Mouse (Mus musculus) c-Kit-positive CD71-positive TER-119-negative erythroid progenitor cells, embryonic 14.5 days (primary cell): ENCODE measurements around the gene Abcc1.

Source experiments
- DNase-seq: peaks from one replicate; pipeline ENCODE4 v3.0.0-alpha.2; 2013; ENCODE audit warnings: low read depth

The Abcc1 gene

GRCm38 (mm10) chr16:14376352-14376751, 15.0 kb downstream of the Abcc1 start:
- DNase-seq: no peak

DNA sequence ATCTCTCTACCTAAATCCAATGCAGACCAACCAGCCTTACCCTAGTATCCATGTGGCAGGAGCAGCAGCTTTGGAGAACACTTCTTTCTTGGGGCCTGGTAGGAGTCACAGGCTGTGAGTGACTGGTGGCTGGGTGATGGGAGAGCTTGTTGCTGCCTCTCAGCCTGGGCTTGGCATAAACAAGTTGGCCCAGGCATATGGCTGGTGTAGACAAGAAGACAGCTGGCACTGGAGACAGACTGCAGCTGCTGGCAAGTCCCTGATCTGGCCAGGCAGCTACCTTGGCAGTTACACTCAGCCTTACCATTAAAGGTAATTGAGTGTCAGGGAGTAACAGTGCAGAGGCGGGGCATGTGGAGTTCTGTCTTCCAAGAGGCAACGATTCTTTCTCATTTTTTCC, 16.0 kb downstream of the Abcc1 start:
- no peak for DNase-seq

GRCm38 (mm10) chr16:14378654-14379053, 17.3 kb downstream of the Abcc1 start:
- no peak for DNase-seq

GRCm38 (mm10) chr16:14379888-14380287, 18.5 kb downstream of the Abcc1 start:
- DNase-seq: no peak

GRCm38 (mm10) chr16:14381061-14381665, 19.8 kb downstream of the Abcc1 start:
- DNase-seq: no peak

- no peak for DNase-seq
These were observed 37.9 kb downstream of the Abcc1 start for GRCm38 (mm10) chr16:14399303-14399702.

GRCm38 (mm10) chr16:14403507-14403906, 42.1 kb downstream of the Abcc1 start:
- no peak for DNase-seq

DNA sequence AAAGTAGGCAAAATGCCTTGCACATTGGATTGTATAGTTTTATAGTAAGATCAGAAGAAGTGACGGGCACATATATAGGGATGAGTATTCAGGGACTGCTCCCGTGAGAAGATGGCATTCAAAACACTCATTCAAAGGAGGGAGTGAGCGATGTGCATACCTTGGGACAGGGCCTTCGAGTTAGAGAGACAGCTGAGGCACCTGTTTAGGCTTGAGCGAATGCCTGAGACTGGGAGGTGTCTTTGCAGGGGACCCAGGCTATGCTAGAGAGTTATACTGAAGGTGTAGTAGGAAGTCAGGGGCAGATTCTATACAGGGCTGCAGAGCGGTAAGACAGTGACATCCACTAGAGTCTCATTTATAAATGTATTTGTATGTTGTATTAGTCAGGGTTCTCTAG, 44.3 kb downstream of the Abcc1 start:
- no peak for DNase-seq

DNA sequence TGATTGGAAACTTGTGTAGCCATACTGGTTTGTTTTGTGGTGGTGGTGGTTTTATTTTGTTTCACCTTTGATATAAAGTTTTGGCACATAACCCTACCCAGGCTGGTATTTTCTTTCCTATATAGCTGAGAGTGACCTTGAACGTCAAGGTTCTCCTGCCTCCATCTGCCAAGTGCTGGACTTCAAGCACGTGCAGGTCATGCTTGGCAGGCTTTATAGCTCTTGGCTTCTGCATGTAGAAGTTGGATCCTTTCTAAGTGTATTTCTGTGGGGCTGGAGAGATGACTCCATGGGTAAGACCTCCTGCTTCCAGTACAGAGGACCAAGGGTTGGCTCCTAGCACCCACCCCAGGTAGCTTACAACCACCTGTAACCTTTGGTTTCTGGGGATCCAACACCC, 47.8 kb downstream of the Abcc1 start:
- no peak for DNase-seq

GRCm38 (mm10) chr16:14409776-14410175, 48.4 kb downstream of the Abcc1 start:
- DNase-seq: no peak

DNA sequence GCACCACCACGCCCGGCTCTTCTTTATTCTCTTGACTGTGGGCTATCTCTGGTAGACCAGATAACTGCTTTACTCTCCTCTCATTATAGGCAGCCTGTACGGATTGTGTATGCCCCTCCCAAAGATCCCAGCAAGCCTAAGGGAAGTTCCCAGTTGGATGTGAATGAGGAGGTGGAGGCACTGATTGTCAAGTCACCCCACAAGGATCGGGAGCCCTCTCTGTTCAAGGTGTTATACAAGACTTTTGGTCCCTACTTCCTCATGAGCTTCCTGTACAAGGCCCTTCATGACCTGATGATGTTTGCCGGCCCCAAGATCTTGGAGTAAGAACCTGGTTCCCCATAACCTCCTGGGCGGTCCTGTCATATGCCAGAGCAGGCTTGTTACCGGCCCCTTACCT, 49.3 kb downstream of the Abcc1 start:
- no peak for DNase-seq

DNA sequence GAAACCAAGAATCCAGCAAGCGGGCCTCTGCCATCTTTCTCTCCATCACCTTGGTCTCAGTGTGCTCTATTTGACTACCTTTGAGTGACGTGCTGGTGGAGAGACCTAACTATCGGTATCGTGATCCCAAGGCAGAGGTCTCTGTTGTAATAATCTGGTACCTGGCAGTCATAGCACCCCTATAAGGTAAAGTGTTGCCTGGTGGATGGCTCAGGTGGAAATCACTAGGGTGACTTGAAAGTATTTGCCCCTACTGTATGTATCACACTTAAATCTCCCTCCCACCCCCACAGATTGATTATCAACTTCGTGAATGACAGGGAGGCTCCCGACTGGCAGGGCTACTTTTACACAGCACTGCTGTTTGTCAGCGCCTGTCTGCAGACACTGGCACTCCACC, 49.8 kb downstream of the Abcc1 start:
- no peak for DNase-seq

- DNase-seq: no peak
These were observed 51.2 kb downstream of the Abcc1 start for GRCm38 (mm10) chr16:14412551-14412950.

DNA sequence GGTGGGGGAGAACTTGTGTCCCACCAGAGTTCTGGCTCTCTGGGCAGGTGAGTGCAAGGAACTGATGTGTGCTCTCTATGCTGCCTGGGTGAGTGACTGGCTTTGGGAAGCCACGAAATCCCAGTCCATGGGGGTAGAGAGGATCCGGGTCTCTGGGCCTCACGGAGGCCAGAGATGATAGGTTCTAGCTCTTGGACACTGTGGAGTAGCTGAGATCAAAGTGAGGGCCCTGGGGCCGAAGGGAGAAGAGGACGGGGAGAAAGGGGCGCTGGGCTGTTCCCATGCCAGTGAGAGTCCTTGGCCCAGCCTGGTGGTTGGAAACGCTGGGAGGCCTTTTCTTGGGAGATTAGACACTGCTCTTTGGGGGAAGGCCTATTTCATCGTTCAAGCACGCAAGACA, 53.8 kb downstream of the Abcc1 start:
- DNase-seq: no peak

DNA sequence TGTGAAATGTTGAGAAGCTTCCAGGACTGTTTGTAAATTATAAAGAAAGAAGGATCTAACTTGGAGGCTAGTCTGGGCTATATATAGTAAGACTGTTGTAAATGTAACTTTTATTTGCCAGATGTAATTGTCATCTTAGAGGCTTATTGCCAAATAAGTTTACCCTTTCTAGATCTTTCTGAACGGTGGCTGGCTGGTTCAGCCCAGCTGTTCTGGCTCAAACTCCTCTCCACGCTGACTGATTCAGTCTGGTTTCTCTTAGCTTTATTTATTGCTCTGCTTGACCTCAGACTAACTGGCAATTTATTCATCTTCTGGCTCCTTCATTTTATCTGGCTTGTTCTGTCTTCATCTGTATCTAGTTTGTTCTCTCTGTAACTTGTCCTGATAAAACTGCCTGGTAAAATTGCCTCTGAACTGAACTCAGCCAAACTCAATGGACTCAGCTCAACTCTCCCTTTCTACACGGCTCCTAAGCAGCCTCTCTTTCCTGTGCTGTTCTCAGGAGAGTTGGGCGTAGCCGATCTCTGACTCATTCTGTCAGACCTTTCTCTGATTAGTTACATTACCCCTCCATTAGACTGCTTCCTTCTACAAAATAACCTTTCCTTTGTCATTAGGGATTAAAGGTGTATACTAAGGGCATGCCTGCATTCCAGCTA, 55.7 kb downstream of the Abcc1 start:
- DNase-seq: no peak

- DNase-seq: no peak
These were observed 59.3 kb downstream of the Abcc1 start for GRCm38 (mm10) chr16:14420496-14421132.

- no peak for DNase-seq
These were observed 60.7 kb downstream of the Abcc1 start for GRCm38 (mm10) chr16:14422081-14422480.

- DNase-seq: no peak
These were observed 68.0 kb downstream of the Abcc1 start for GRCm38 (mm10) chr16:14429371-14429770.

GRCm38 (mm10) chr16:14432996-14433395, 71.6 kb downstream of the Abcc1 start:
- DNase-seq: no peak

- DNase-seq: no peak
These were observed 74.2 kb downstream of the Abcc1 start for GRCm38 (mm10) chr16:14435526-14435925.

DNA sequence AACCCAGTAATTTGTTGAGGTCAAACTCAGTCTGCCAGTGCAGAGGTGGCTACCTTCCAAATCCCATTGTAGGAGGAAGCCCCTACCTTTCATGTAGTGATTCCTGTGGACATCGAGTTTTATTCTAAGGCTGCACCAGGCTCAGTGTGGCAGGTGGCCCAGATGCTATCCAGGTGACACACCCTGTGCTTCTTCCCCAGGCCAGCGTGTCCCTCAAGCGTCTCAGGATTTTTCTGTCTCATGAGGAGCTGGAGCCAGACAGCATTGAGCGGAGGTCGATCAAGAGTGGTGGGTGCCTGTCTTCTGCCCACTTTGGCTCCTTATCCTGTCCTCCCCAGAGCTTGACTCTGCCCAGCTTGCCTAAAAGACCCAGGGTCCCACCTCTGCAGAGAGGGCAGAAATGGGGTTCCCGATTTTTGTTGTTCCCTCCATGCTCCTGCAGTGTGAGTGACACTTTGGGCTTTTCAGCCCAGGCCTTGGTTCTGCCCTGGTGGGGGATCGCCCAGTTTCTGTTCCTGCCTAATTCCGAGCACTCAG, 76.2 kb downstream of the Abcc1 start:
- no peak for DNase-seq

GRCm38 (mm10) chr16:14438561-14438960, 77.2 kb downstream of the Abcc1 start:
- DNase-seq: no peak

DNA sequence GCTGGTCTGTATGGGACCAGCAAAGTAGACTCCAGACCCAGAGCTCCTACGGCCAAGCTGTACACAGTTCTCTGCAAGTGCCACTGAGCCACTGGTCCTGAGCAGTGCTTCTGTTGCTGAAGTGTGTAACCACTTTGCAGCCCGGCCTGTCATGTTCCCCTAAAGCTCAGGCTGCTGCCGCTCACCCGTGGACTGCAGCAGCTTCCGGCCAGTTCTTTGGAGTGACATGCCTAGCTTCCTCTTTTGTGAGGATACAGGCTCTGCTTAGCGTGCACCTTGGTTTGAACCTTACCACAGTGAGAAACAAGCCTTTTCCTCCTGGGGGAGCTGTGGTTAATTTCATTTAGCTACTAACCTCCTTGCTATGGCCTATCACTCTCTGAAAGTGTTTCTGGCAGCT, 77.7 kb downstream of the Abcc1 start:
- DNase-seq: no peak
